Mouse (Mus musculus): ENCODE data around the gene Gpr132. TPM values are rescaled to one million over a fixed set of nuclear protein-coding genes. Genes with fewer than 3 reads are reported as not detected.

Gene Gpr132
- total and polyA plus RNA-seq, 3 experiments: 5.4 to 6.5 TPM; not detected in 1

DNA sequence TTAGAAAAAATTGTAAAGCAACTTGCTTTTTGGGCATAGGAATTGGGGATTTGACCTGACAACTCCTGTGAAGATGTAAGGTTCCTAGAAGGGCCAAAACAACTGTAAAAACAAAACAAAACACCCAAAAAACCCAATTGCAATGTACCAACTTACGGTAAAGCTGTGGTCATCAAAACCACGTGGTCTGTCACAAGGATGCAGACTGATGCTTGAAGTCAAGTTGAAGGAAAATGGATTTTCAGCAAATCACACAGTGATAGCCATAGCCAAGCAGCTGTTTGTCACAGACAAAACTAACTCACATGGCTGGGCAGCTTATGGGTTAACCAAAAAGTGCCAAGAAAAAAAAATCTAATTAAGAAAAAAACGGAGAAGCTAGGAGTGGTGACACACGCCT, 30.9 kb upstream of the Gpr132 start:
- H3K36me3 ChIP-seq (ENCODE audit: control insufficient read depth in 1 of 2, insufficient read depth in 2 of 2, low read length in 2 of 2): no peaks in the 10 kb centered on the region
- no peak overlapping the region for H3K4me3 ChIP-seq (ENCODE audit: control insufficient read depth in 1 of 2, insufficient read depth in 1 of 2, low read depth in 2 of 2, low read length in 2 of 2)
- H3K9ac ChIP-seq (ENCODE audit: control insufficient read depth, low read depth, low read length, poor library complexity, severe bottlenecking): no peak overlapping the region
- peaks cover 5 to 16% of the 10 kb centered on the region in 2 experiments; a peak in 3 of 4 replicates for H3K27me3 ChIP-seq (ENCODE audit: control insufficient read depth in 1 of 2, insufficient read depth in 2 of 2, low read length in 2 of 2)
- no peaks in the 10 kb centered on the region for H3K79me2 ChIP-seq (ENCODE audit: control insufficient read depth, insufficient read depth, low read length, poor library complexity)
- H3K4me1 ChIP-seq (ENCODE audit: control insufficient read depth in 1 of 2, insufficient read depth in 2 of 2, low read length in 2 of 2): no peaks in the 10 kb centered on the region
- no peak overlapping the region for H3K27ac ChIP-seq (ENCODE audit: control insufficient read depth, low read depth, low read length)
- TF ChIP-seq RAD21 (IDR thresholded peaks at IDR 0.05; ENCODE audit: low read depth, low read length): no peak
- no peak for TF ChIP-seq CTCF (IDR thresholded peaks at IDR 0.05 in 2 of 3, conservative IDR thresholded peaks at IDR 0.05 in 1 of 3; ENCODE audit: control insufficient read depth in 1 of 3, insufficient read depth in 1 of 3, low read depth in 2 of 3, low read length in 3 of 3, poor library complexity in 1 of 3, severe bottlenecking in 1 of 3)
- TF ChIP-seq ZMIZ1 (IDR thresholded peaks at IDR 0.05; ENCODE audit: low read depth, low read length): no peak
- peak; percentile 51 for TF ChIP-seq MAX (IDR thresholded peaks at IDR 0.05; ENCODE audit: low read length)
- no peaks in the 10 kb centered on the region for H3K9me3 ChIP-seq (replicated peaks; ENCODE audit: insufficient read depth, low read length)
- no peak for DNase-seq (ENCODE audit: low read depth, low spot score)

DNA sequence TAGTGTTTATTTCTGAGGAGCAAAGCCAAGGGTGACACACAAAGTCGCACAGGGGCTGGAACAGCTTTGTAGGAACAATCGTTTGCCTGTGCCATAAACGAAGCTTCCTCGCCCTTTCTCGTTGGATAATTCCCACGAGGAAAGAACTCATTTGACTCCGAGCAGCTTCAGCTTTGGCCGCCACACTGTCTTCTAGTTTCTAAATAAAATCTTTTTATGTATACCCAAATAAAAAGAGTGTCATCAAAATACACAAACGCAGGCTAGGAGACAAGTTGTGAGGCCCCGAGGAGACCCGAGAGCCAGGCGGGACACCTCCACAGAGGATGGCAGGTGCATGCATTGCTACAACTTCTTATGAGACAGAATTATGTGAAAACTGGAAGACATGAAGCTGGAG, 30.3 kb upstream of the Gpr132 start:
- H3K4me3 ChIP-seq (ENCODE audit: control insufficient read depth in 1 of 2, insufficient read depth in 1 of 2, low read depth in 2 of 2, low read length in 2 of 2): no peak overlapping the region
- no peaks in the 10 kb centered on the region for H3K36me3 ChIP-seq (ENCODE audit: control insufficient read depth in 1 of 2, insufficient read depth in 2 of 2, low read length in 2 of 2)
- H3K27me3 ChIP-seq (ENCODE audit: control insufficient read depth in 1 of 2, insufficient read depth in 2 of 2, low read length in 2 of 2): peaks cover 6 to 17% of the 10 kb centered on the region in 2 experiments
- TF ChIP-seq SIN3A (IDR thresholded peaks at IDR 0.05; ENCODE audit: low read length) (no peak), MYB (IDR thresholded peaks at IDR 0.05; ENCODE audit: low read depth, low read length) (no peak), E2F4 (IDR thresholded peaks at IDR 0.05; ENCODE audit: borderline replicate concordance, low read depth, low read length) (no peak)
- no peak for DNase-seq (ENCODE audit: low read depth, low spot score)
- H3K79me2 ChIP-seq (ENCODE audit: control insufficient read depth, insufficient read depth, low read length, poor library complexity): no peaks in the 10 kb centered on the region
- H3K9ac ChIP-seq (ENCODE audit: control insufficient read depth, low read depth, low read length, poor library complexity, severe bottlenecking): no peak overlapping the region
- H3K9me3 ChIP-seq (replicated peaks; ENCODE audit: insufficient read depth, low read length): no peaks in the 10 kb centered on the region
- H3K27ac ChIP-seq (ENCODE audit: control insufficient read depth, low read depth, low read length): no peak overlapping the region
- no peaks in the 10 kb centered on the region for H3K4me1 ChIP-seq (ENCODE audit: control insufficient read depth in 1 of 2, insufficient read depth in 2 of 2, low read length in 2 of 2)

DNA sequence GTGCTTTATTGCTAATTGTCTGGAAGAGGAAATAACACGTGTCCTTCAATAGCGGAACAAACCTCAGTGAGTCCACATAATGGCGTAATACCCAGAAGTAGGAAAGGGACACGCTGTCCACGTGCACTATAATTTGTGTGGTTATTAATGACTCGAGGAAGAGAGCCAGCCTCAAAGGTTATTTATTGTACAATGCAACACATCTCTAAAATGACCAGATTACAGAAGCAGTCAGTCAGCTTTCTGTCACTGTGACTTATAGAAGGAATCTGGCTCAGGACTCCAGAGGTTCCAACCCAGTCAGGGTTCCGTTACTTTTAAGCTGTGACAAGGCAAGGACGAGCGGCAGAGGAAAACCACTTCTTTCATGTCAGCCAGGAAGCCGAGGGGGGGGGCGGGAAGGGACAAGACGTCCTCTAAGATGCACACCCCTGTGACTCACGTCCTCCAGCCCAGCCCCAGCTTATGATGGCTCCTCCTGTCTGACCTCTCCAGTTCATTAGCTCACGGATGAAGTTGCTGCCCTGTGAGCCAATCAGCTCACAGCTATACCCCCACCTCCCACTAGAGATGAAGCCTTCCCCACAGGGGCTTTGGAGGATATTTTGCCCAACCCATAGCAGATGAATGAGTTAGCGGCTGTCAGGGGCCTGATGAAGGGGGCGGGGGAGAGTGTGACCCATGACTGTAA, 29.6 kb upstream of the Gpr132 start:
- Histone ChIP-seq H3K27me3 (ENCODE audit: control insufficient read depth in 1 of 2, insufficient read depth in 2 of 2, low read length in 2 of 2) (peaks cover 11 to 22% of the 10 kb centered on the region in 2 experiments), H3K9ac (ENCODE audit: control insufficient read depth, low read depth, low read length, poor library complexity, severe bottlenecking) (no peak overlapping the region), H3K4me3 (ENCODE audit: control insufficient read depth in 1 of 2, insufficient read depth in 1 of 2, low read depth in 2 of 2, low read length in 2 of 2) (no peak overlapping the region), H3K4me1 (ENCODE audit: control insufficient read depth in 1 of 2, insufficient read depth in 2 of 2, low read length in 2 of 2) (no peaks in the 10 kb centered on the region), H3K27ac (ENCODE audit: control insufficient read depth, low read depth, low read length) (no peak overlapping the region), H3K79me2 (ENCODE audit: control insufficient read depth, insufficient read depth, low read length, poor library complexity) (no peaks in the 10 kb centered on the region), H3K36me3 (ENCODE audit: control insufficient read depth in 1 of 2, insufficient read depth in 2 of 2, low read length in 2 of 2) (no peaks in the 10 kb centered on the region), H3K9me3 (replicated peaks; ENCODE audit: insufficient read depth, low read length) (no peaks in the 10 kb centered on the region)
- TF ChIP-seq RCOR1 (IDR thresholded peaks at IDR 0.05; ENCODE audit: low read depth, low read length): no peak
- TF ChIP-seq KAT2A (conservative IDR thresholded peaks at IDR 0.05; ENCODE audit: low read depth, low read length): no peak
- TF ChIP-seq NRF1 (IDR thresholded peaks at IDR 0.05; ENCODE audit: insufficient read depth, low read depth, low read length, poor library complexity, severe bottlenecking): no peak
- TF ChIP-seq JUND (IDR thresholded peaks at IDR 0.05; ENCODE audit: low read depth, low read length): no peak
- no peak for TF ChIP-seq GABPA (IDR thresholded peaks at IDR 0.05; ENCODE audit: low read depth, low read length)
- TF ChIP-seq CHD1 (IDR thresholded peaks at IDR 0.05; ENCODE audit: low read depth, low read length): no peak
- TF ChIP-seq POLR2AphosphoS5 (IDR thresholded peaks at IDR 0.05; ENCODE audit: borderline replicate concordance, low read depth, low read length): no peak
- TF ChIP-seq POLR2A (IDR thresholded peaks at IDR 0.05; ENCODE audit: control insufficient read depth in 1 of 2, insufficient read depth in 1 of 2, low read depth in 1 of 2, low read length in 2 of 2, poor library complexity in 1 of 2): no peak
- TF ChIP-seq ETS1 (IDR thresholded peaks at IDR 0.05; ENCODE audit: low read depth, low read length): no peak
- TF ChIP-seq MYC (IDR thresholded peaks at IDR 0.05; ENCODE audit: low read depth, low read length): no peak
- no peak for DNase-seq (ENCODE audit: low read depth, low spot score)

Data from MEL (cell line).